Mouse (Mus musculus) lung, embryonic 16.5 days (tissue): ENCODE measurements at regions not wholly inside any gene's neighbourhood (a gene's known extent, or its start where the extent isn't known, plus 50 kb on each side); places are given as distances from the start of the nearest gene placed in this dataset.
A peak's percentile ranks its signal among the peaks of the same experiment; 100 is the strongest.

ENCODE experiments used
- ATAC-seq: fragments of 200-750 bp; cut with Nextera tagmentation; 2 replicates; pipeline ENCODE4 v1.8.0; 2017; ENCODE audit warnings: low read depth, mild to moderate bottlenecking, moderate library complexity
- H3K27ac ChIP-seq: fragments of 300-500 bp; sonication (generic); 2 replicates; pipeline ENCODE4 v1.5.1; 2014; ENCODE audit warnings: mild to moderate bottlenecking, control low read depth, low read length
- H3K27me3 ChIP-seq: fragments of 300-500 bp; sonication (generic); 2 replicates; pipeline ENCODE4 v1.6.1; 2014; ENCODE audit warnings: low read depth, low read length, mixed read lengths; ENCODE audit not compliant: control insufficient read depth, insufficient read depth
- H3K36me3 ChIP-seq: fragments of 300-500 bp; sonication (generic); 2 replicates; pipeline ENCODE4 v1.6.1; 2014; ENCODE audit warnings: low read length; ENCODE audit not compliant: control insufficient read depth, insufficient read depth
- H3K4me1 ChIP-seq: fragments of 300-500 bp; sonication (generic); replicated peaks from 2 replicates; pipeline ENCODE4 v1.6.1; 2014; ENCODE audit warnings: low read length, mixed read lengths; ENCODE audit not compliant: control insufficient read depth, insufficient read depth
- H3K4me2 ChIP-seq: fragments of 300-500 bp; sonication (generic); 2 replicates; pipeline ENCODE4 v1.6.1; 2014; ENCODE audit warnings: low read depth, low read length, control low read depth
- H3K4me3 ChIP-seq: fragments of 300-500 bp; sonication (generic); 2 replicates; pipeline ENCODE4 v1.5.1; 2014; ENCODE audit warnings: mild to moderate bottlenecking, low read length, control low read depth
- H3K9ac ChIP-seq: fragments of 300-500 bp; sonication (generic); 2 replicates; pipeline ENCODE4 v1.6.1; 2014; ENCODE audit warnings: low read length, control low read depth
- H3K9me3 ChIP-seq: fragments of 300-500 bp; sonication (generic); 2 replicates; pipeline ENCODE4 v1.6.1; 2016; ENCODE audit warnings: low read length; ENCODE audit not compliant: control insufficient read depth
- WGBS: fragments of 180-500 bp; shearing (Covaris S2); extraction: QIAGEN DNeasy Blood & Tissue Kit; methylation state at CpG from one replicate; pipeline ENCODE4 v1.1.7; 2014; 5-methylcytosine and 5-hydroxymethylcytosine counted together

DNA sequence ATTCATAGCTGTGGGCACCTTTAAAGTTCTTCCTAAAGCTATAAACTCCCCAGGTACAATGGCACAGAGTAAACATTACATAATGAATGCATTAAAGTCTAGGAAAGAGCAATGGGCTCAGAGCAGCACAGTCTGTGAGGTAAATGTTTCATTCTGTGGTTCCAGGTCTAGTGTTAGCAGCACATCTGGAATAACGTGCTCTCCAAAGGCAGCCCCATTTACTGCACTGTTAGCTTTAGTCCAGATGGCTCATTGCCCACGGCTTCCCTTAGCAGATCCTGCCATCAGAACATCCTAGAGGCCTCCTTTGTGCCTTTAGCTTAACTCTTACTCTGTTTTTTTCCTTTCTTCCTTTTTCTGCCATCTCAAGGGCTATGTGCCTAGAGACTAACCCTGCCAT, 87.7 kb upstream of the Tspan7 start:
- Histone ChIP-seq H3K27me3 (no peaks in the 10 kb centered on the region), H3K4me2 (no peak overlapping the region), H3K36me3 (no peaks in the 10 kb centered on the region), H3K9ac (no peak overlapping the region), H3K9me3 (no peaks in the 10 kb centered on the region), H3K27ac (no peak overlapping the region), H3K4me3 (no peak overlapping the region), H3K4me1 (no peaks in the 10 kb centered on the region)
- ATAC-seq = no peak
- 65% methylated on average over 2 of the region's 2 CpGs for WGBS

DNA sequence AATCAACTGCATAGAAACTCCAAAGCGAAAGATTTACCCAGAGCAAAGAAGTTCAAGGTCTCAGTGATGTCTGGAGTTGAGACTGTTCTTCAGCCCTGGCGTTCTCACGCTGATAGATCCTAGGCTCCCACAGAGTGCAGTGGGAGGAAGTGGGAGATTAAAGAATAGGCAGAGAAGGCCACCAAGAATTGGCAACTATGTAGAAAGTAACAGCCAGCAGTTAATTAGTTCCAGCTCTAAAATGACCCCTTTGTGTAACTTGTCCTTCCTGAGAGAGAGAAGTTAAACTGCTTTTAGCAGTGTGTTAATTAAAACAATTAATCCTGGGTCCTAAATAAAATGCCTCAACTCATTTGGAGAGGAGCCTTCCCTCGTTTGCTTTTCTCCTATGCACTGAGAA, 73.7 kb upstream of the Tspan7 start:
- no peak overlapping the region for H3K4me3 ChIP-seq
- 51% methylated on average over 4 of the region's 4 CpGs for WGBS
- no peak overlapping the region for H3K9ac ChIP-seq
- no peaks in the 10 kb centered on the region for H3K9me3 ChIP-seq
- no peak overlapping the region for H3K4me2 ChIP-seq
- no peak overlapping the region for H3K27ac ChIP-seq
- no peak for ATAC-seq
- H3K4me1 ChIP-seq = no peaks in the 10 kb centered on the region
- no peaks in the 10 kb centered on the region for H3K36me3 ChIP-seq
- H3K27me3 ChIP-seq = no peaks in the 10 kb centered on the region

DNA sequence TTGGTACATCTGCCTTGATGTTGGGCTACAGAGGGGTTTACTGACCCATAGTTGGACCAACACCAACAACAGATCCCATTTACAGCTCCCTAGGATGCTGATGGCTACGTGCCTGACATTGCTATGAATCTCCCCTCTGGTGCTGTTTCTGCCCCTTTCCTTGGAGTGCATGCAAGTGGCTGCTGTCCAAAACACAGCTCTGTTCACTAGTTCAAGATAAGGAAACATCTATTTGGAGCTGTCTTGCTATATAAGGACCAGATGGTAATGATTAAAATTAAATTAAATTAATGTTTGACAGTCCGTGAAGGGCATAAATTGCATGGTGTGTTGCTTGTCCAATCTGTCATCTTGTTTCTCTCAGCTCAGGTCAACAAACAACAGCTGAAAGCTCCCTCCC, 62.5 kb upstream of the Tspan7 start:
- peak; percentile 81 for ATAC-seq
- no peaks in the 10 kb centered on the region for H3K4me1 ChIP-seq
- 45% methylated on average over 2 of the region's 2 CpGs for WGBS
- H3K27me3 ChIP-seq = no peaks in the 10 kb centered on the region
- no peak overlapping the region for H3K9ac ChIP-seq
- H3K4me3 ChIP-seq = no peak overlapping the region
- H3K36me3 ChIP-seq = no peaks in the 10 kb centered on the region
- no peak overlapping the region for H3K4me2 ChIP-seq
- no peak overlapping the region for H3K27ac ChIP-seq
- no peaks in the 10 kb centered on the region for H3K9me3 ChIP-seq
